Mouse (Mus musculus) kidney, embryonic 16.5 days (tissue): Measurements from ENCODE around the gene Rims1. TPM values are rescaled to one million over a fixed set of nuclear protein-coding genes. Genes with fewer than 3 reads are reported as not detected.

ENCODE experiments used
- ATAC-seq: fragments of 200-750 bp; cut with Nextera tagmentation; 2 replicates; pipeline ENCODE4 v1.8.0; 2017; ENCODE audit warnings: moderate TSS enrichment; ENCODE audit not compliant: low FRiP score, low TSS enrichment
- H3K27ac ChIP-seq: fragments of 300-500 bp; sonication (generic); 2 replicates; pipeline ENCODE4 v1.5.1; 2014; ENCODE audit warnings: low read length
- H3K27me3 ChIP-seq: fragments of 300-500 bp; sonication (generic); 2 replicates; pipeline ENCODE4 v1.6.1; 2014; ENCODE audit warnings: low read length, control low read depth, mixed read lengths; ENCODE audit not compliant: insufficient read depth
- H3K36me3 ChIP-seq: fragments of 300-500 bp; sonication (generic); 2 replicates; pipeline ENCODE4 v1.6.1; 2014; ENCODE audit warnings: low read length, control low read depth, mixed read lengths; ENCODE audit not compliant: insufficient read depth
- H3K4me1 ChIP-seq: fragments of 300-500 bp; sonication (generic); 2 replicates; pipeline ENCODE4 v1.6.1; 2014; ENCODE audit warnings: low read length, control low read depth, mixed read lengths; ENCODE audit not compliant: insufficient read depth
- H3K4me2 ChIP-seq: fragments of 300-500 bp; sonication (generic); replicated peaks from 2 replicates; pipeline ENCODE4 v1.6.1; 2014; ENCODE audit warnings: low read depth, low read length
- H3K4me3 ChIP-seq: fragments of 300-500 bp; sonication (generic); 2 replicates; pipeline ENCODE4 v1.5.1; 2014; ENCODE audit warnings: mild to moderate bottlenecking, low read length
- H3K9ac ChIP-seq: fragments of 300-500 bp; sonication (generic); replicated peaks from 2 replicates; pipeline ENCODE4 v1.6.1; 2014; ENCODE audit warnings: low read length
- H3K9me3 ChIP-seq: fragments of 300-500 bp; sonication (generic); 2 replicates; pipeline ENCODE4 v1.6.1; 2016; ENCODE audit warnings: low read length, control low read depth
- WGBS: fragments of 180-500 bp; shearing (Covaris S2); extraction: QIAGEN DNeasy Blood & Tissue Kit; methylation state at CpG from one replicate; pipeline ENCODE4 v1.1.7; 2014; 5-methylcytosine and 5-hydroxymethylcytosine counted together
- polyA plus RNA-seq: library from polyadenylated mRNA; unstranded; fragments of >200 nt; fragmentation: Nextera tagmentation; extraction: Ambion mirVana; gene quantifications from 2 replicates; pipeline ENCODE4 v1.2.1, GENCODE M21; 2015

The Rims1 gene
- polyA plus RNA-seq, 1 experiment from 2014 or later = 1.6 TPM

GRCm38 (mm10) chr1:22274081-22274480 lies 531.7 kb downstream of the Rims1 start:
- Histone ChIP-seq H3K36me3 (no peaks in the 10 kb centered on the region), H3K9me3 (no peaks in the 10 kb centered on the region), H3K27ac (no peak overlapping the region), H3K4me3 (no peak overlapping the region), H3K4me2 (no peak overlapping the region), H3K9ac (no peak overlapping the region), H3K4me1 (no peaks in the 10 kb centered on the region), H3K27me3 (no peaks in the 10 kb centered on the region)
- no peak for ATAC-seq
- WGBS = 56% methylated on average over 2 of the region's 2 CpGs

- Histone ChIP-seq H3K4me3 (no peak overlapping the region), H3K4me2 (no peak overlapping the region), H3K27ac (no peak overlapping the region), H3K9ac (no peak overlapping the region), H3K4me1 (no peaks in the 10 kb centered on the region), H3K36me3 (no peaks in the 10 kb centered on the region), H3K9me3 (no peaks in the 10 kb centered on the region), H3K27me3 (0 out of 2 replicates have a peak, but pooled peaks cover 8% of the 10 kb centered on the region)
- no peak for ATAC-seq
- 58% methylated on average over 5 of the region's 5 CpGs for WGBS
Observed at GRCm38 (mm10) chr1:22270131-22270530, 535.7 kb downstream of the Rims1 start.

DNA sequence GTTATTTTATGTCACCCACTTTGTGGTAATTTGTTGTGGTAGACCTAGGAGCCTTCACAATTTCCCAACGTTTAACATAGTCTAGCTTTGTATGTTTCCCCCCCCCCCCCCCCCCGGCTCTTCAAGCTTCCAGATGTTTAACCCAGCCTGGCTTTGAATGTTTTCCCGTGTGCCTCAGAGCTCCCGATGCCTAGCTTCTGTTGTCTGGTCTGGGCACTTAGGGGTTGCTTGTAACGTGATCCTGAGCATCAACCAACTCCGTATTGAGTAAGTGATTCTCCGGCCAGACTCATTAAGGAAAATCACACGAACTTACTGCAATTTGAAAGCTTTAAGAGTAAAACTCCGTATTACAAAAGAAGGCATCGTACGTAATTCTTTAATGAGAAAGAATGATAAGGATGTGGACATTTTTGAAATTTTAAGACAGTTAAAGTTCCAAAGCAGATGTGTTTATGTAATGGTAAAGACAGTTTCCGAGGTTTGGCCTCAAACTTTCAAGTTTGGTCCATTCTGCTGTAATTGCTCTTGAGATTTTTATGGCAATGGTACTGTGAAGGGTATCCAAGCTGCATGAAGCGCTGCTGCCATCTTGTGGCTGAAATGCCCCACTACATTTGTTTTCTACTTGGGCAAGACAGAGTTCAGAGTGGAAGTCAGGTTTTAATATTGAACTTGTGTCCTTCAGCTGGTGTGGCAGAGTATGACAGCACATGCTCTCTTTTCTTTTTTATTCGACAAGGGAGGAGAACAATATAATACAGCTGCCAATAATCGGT lies 537.0 kb downstream of the Rims1 start:
- Histone ChIP-seq H3K9me3 (no peaks in the 10 kb centered on the region), H3K36me3 (no peaks in the 10 kb centered on the region), H3K4me1 (no peaks in the 10 kb centered on the region), H3K9ac (no peak overlapping the region), H3K4me3 (peak overlapping the region; percentile 21), H3K27me3 (0 out of 2 replicates have a peak, but pooled peaks cover 8% of the 10 kb centered on the region), H3K4me2 (peak overlapping the region; percentile 48), H3K27ac (no peak overlapping the region)
- ATAC-seq = peak; percentile 89
- WGBS = 16% methylated on average over 14 of the region's 15 CpGs

- H3K4me1 ChIP-seq = 0 out of 2 replicates have a peak, but pooled peaks cover 4% of the 10 kb centered on the region
- no peak overlapping the region for H3K4me2 ChIP-seq
- ATAC-seq = no peak
- no peaks in the 10 kb centered on the region for H3K36me3 ChIP-seq
- no peak overlapping the region for H3K4me3 ChIP-seq
- H3K27ac ChIP-seq = no peak overlapping the region
- WGBS = 53% methylated on average over 10 of the region's 10 CpGs
- no peak overlapping the region for H3K9ac ChIP-seq
- 0 out of 2 replicates have a peak, but pooled peaks cover 8% of the 10 kb centered on the region for H3K27me3 ChIP-seq
- no peaks in the 10 kb centered on the region for H3K9me3 ChIP-seq
Observed at GRCm38 (mm10) chr1:22266491-22266890, 539.3 kb downstream of the Rims1 start.

DNA sequence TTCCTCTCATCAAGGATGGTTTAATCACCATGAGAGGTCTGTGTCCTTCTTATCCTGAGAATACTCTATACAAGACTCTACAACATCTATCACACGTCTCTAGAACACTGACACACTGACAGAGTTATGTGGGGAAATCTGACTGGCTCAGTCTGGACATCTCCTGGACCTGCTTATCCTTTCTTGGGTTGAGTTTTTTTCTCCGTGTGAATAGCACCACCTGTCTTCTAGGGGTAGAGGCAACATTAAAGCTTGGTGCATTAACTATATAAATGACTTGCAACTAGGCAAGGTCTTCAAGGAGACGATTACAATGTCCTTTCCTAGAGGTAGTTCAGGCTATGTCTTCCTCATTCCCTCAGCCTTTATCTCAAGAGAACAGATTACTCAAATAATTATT lies 540.3 kb downstream of the Rims1 start:
- H3K27me3 ChIP-seq = 0 out of 2 replicates have a peak, but pooled peaks cover 8% of the 10 kb centered on the region
- no peak overlapping the region for H3K4me2 ChIP-seq
- no peaks in the 10 kb centered on the region for H3K9me3 ChIP-seq
- no peak overlapping the region for H3K4me3 ChIP-seq
- 0 out of 2 replicates have a peak, but pooled peaks cover 4% of the 10 kb centered on the region for H3K4me1 ChIP-seq
- no peak overlapping the region for H3K9ac ChIP-seq
- no peaks in the 10 kb centered on the region for H3K36me3 ChIP-seq
- WGBS = 56% methylated on average over 3 of the region's 3 CpGs
- ATAC-seq = no peak
- H3K27ac ChIP-seq = no peak overlapping the region

- Histone ChIP-seq H3K9ac (no peak overlapping the region), H3K36me3 (no peaks in the 10 kb centered on the region), H3K4me3 (no peak overlapping the region), H3K27ac (no peak overlapping the region), H3K4me1 (0 out of 2 replicates have a peak, but pooled peaks cover 4% of the 10 kb centered on the region), H3K9me3 (no peaks in the 10 kb centered on the region), H3K27me3 (0 out of 2 replicates have a peak, but pooled peaks cover 4% of the 10 kb centered on the region), H3K4me2 (no peak overlapping the region)
- peak; percentile 57; the same call in 1 of the 2 replicates for ATAC-seq
- WGBS = 43% methylated on average over 6 of the region's 6 CpGs
Observed at GRCm38 (mm10) chr1:22262169-22262950, 543.4 kb downstream of the Rims1 start.

GRCm38 (mm10) chr1:22261702-22262101 lies 544.1 kb downstream of the Rims1 start:
- peak; percentile 42; the same call in 1 of the 2 replicates for ATAC-seq
- Histone ChIP-seq H3K4me1 (0 out of 2 replicates have a peak, but pooled peaks cover 4% of the 10 kb centered on the region), H3K36me3 (no peaks in the 10 kb centered on the region), H3K27me3 (no peaks in the 10 kb centered on the region), H3K27ac (no peak overlapping the region), H3K9me3 (no peaks in the 10 kb centered on the region), H3K4me2 (no peak overlapping the region), H3K9ac (no peak overlapping the region), H3K4me3 (no peak overlapping the region)
- 51% methylated on average over 4 of the region's 4 CpGs for WGBS

DNA sequence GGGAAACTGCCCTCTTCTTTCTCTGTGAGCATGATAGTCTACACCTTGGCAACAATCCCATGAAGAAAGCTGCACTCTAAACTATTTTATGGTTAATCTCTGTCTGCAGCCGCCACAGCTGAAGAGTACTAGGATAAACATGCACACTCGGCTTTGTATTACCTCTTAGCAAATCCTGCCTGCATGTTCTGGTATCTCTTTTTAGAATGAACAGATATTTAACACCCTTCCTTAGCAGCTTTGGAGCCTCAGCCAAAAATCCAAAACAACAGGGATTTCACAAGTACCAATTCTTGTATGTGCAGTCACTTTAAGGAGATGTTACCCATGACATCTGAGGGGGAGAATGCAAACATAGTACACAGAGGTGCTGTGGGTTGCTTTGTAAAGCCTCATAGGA lies 545.5 kb downstream of the Rims1 start:
- no peak for ATAC-seq
- no peak overlapping the region for H3K27ac ChIP-seq
- H3K36me3 ChIP-seq = no peaks in the 10 kb centered on the region
- no peak overlapping the region for H3K4me3 ChIP-seq
- H3K9me3 ChIP-seq = no peaks in the 10 kb centered on the region
- 62% methylated on average over 2 of the region's 2 CpGs for WGBS
- H3K4me1 ChIP-seq = 0 out of 2 replicates have a peak, but pooled peaks cover 4% of the 10 kb centered on the region
- no peaks in the 10 kb centered on the region for H3K27me3 ChIP-seq
- H3K9ac ChIP-seq = no peak overlapping the region
- no peak overlapping the region for H3K4me2 ChIP-seq

- Histone ChIP-seq H3K36me3 (no peaks in the 10 kb centered on the region), H3K4me1 (0 out of 2 replicates have a peak, but pooled peaks cover 4% of the 10 kb centered on the region), H3K9ac (no peak overlapping the region), H3K4me2 (no peak overlapping the region), H3K9me3 (no peaks in the 10 kb centered on the region), H3K4me3 (no peak overlapping the region), H3K27me3 (no peaks in the 10 kb centered on the region), H3K27ac (no peak overlapping the region)
- no peak for ATAC-seq
- 64% methylated on average over 4 of the region's 4 CpGs for WGBS
Observed at GRCm38 (mm10) chr1:22258356-22258755, 547.4 kb downstream of the Rims1 start.
